Comparison of ENCODE assay signal across 8 mouse cellular contexts in genomic region chr10:128185959-128186358, GRCm38 (mm10). TPM values are rescaled to one million over a fixed set of nuclear protein-coding genes. Genes with fewer than 3 reads are reported as not detected.
DNase-seq lines count a peak whose midpoint lies in the region; ATAC-seq and TF ChIP-seq lines count a peak whose summit lies in the region.

No protein-coding gene starts in this region.

- H3K4me1 ChIP-seq in MEL (ENCODE audit: control insufficient read depth in 1 of 2, insufficient read depth in 2 of 2, low read length in 2 of 2), result peaks cover under 1 to 14% of the 10 kb centered on the region in 2 experiments
- H3K4me1 ChIP-seq in forebrain, embryonic 12.5 days, result 0 out of 2 replicates have a peak, but pooled peaks cover 2% of the 10 kb centered on the region
- H3K4me1 ChIP-seq in lung, postnatal 0 days (ENCODE audit: insufficient read depth, low read depth, low read length), result no peaks in the 10 kb centered on the region

- no peaks in the 10 kb centered on the region for H3K27me3 ChIP-seq in MEL (ENCODE audit: control insufficient read depth in 1 of 2, insufficient read depth in 2 of 2, low read length in 2 of 2)
- peaks cover 4% of the 10 kb centered on the region; the same call in 1 of the 2 replicates for H3K27me3 ChIP-seq in forebrain, embryonic 12.5 days
- H3K27me3 ChIP-seq in lung, postnatal 0 days (replicated peaks; ENCODE audit: insufficient read depth, low read length), result no peaks in the 10 kb centered on the region

- no peak for TF ChIP-seq EP300 in MEL (IDR thresholded peaks at IDR 0.05; ENCODE audit: low read depth in 1 of 2, low read length in 2 of 2)
- TF ChIP-seq EP300 in lung, postnatal 0 days (IDR thresholded peaks at IDR 0.05), result no peak

- no peak overlapping the region for H3K9ac ChIP-seq in MEL (ENCODE audit: control insufficient read depth, low read depth, low read length, poor library complexity, severe bottlenecking)
- no peak overlapping the region for H3K9ac ChIP-seq in forebrain, embryonic 12.5 days
- H3K9ac ChIP-seq in lung, postnatal 0 days (replicated peaks; ENCODE audit: low read depth), result no peak overlapping the region

- WGBS in forebrain, embryonic 12.5 days, result 55% methylated on average over 2 of the region's 2 CpGs
- WGBS in lung, postnatal 0 days, result 43% methylated on average over 2 of the region's 2 CpGs

- intact Hi-C loops in heart, postnatal 36 days (cut with DNase I), result loop anchor here (10.0 kb wide), 1 partner anchor 231 kb away; no protein-coding TSS in a partner anchor

- no peak overlapping the region for H3K4me3 ChIP-seq in MEL (ENCODE audit: control insufficient read depth in 1 of 2, insufficient read depth in 1 of 2, low read depth in 2 of 2, low read length in 2 of 2)
- no peak overlapping the region for H3K4me3 ChIP-seq in forebrain, embryonic 12.5 days (replicated peaks)
- no peak overlapping the region for H3K4me3 ChIP-seq in lung, postnatal 0 days (ENCODE audit: low read depth, low read length)

- no peak overlapping the region for H3K4me2 ChIP-seq in forebrain, embryonic 12.5 days
- H3K4me2 ChIP-seq in lung, postnatal 0 days (replicated peaks; ENCODE audit: low read depth, low read length), result no peak overlapping the region

- DNase-seq in MEL (ENCODE audit: low read depth, low spot score), result peak; percentile 91
- DNase-seq in brain, adult 2 months (ENCODE audit: low read depth, low spot score), result peak; percentile 93
- DNase-seq in heart, postnatal 36 days, result peak; percentile 84 to 88
- DNase-seq in layer of hippocampus, adult 9-11 months, result peak; percentile 45
- peak; percentile 94 for DNase-seq in lung, postnatal 0 days (ENCODE audit: low spot score)
- peak; percentile 72 for DNase-seq in right cerebral cortex, postnatal 14 days
- DNase-seq in urinary bladder, postnatal 10 days (ENCODE audit: low spot score), result peak; percentile 29

- ATAC-seq in forebrain, embryonic 12.5 days (ENCODE audit: low FRiP score), result peak; percentile 46; the same call in 1 of the 2 replicates
- ATAC-seq in lung, postnatal 0 days, result peak; percentile 88

- TF ChIP-seq POLR2A in MEL (IDR thresholded peaks at IDR 0.05; ENCODE audit: control insufficient read depth in 1 of 2, insufficient read depth in 1 of 2, low read depth in 1 of 2, low read length in 2 of 2, poor library complexity in 1 of 2), result no peak

- peaks cover 0 to 13% of the 10 kb centered on the region in 2 experiments; a peak in 2 of 4 replicates for H3K36me3 ChIP-seq in MEL (ENCODE audit: control insufficient read depth in 1 of 2, insufficient read depth in 2 of 2, low read length in 2 of 2)
- no peaks in the 10 kb centered on the region for H3K36me3 ChIP-seq in forebrain, embryonic 12.5 days (replicated peaks)
- H3K36me3 ChIP-seq in lung, postnatal 0 days (ENCODE audit: insufficient read depth, low read length), result no peaks in the 10 kb centered on the region

- H3K27ac ChIP-seq in MEL (ENCODE audit: control insufficient read depth, low read depth, low read length), result no peak overlapping the region
- H3K27ac ChIP-seq in forebrain, embryonic 12.5 days, result no peak overlapping the region
- no peak overlapping the region for H3K27ac ChIP-seq in lung, postnatal 0 days (ENCODE audit: low read length)

- TF ChIP-seq RAD21 in MEL (IDR thresholded peaks at IDR 0.05; ENCODE audit: low read depth, low read length), result peak; percentile 96

- no peaks in the 10 kb centered on the region for H3K79me2 ChIP-seq in MEL (ENCODE audit: control insufficient read depth, insufficient read depth, low read length, poor library complexity)

- no peaks in the 10 kb centered on the region for H3K9me3 ChIP-seq in MEL (replicated peaks; ENCODE audit: insufficient read depth, low read length)
- H3K9me3 ChIP-seq in forebrain, embryonic 12.5 days, result no peaks in the 10 kb centered on the region
- no peaks in the 10 kb centered on the region for H3K9me3 ChIP-seq in lung, postnatal 0 days (ENCODE audit: low read length)

- TF ChIP-seq CTCF in MEL (IDR thresholded peaks at IDR 0.05 in 2 of 3, conservative IDR thresholded peaks at IDR 0.05 in 1 of 3; ENCODE audit: control insufficient read depth in 1 of 3, insufficient read depth in 1 of 3, low read depth in 2 of 3, low read length in 3 of 3, poor library complexity in 1 of 3, severe bottlenecking in 1 of 3), result peak in 2 of 3 experiments; percentile 87 to 99
- TF ChIP-seq CTCF in lung, postnatal 0 days (IDR thresholded peaks at IDR 0.05), result peak; percentile 98

TF ChIP-seq in MEL, 35 proteins besides CTCF, POLR2A, EP300 and RAD21:
- no peak for TF ChIP-seq GABPA (IDR thresholded peaks at IDR 0.05; ENCODE audit: low read depth, low read length)
- TF ChIP-seq TAL1 (IDR thresholded peaks at IDR 0.05; ENCODE audit: low read length), result no peak
- 0 out of 2 replicates have a peak, but pooled peaks have one; percentile 29 for TF ChIP-seq TBP (IDR thresholded peaks at IDR 0.05; ENCODE audit: low read depth, low read length)
- TF ChIP-seq ZNF384 (IDR thresholded peaks at IDR 0.05; ENCODE audit: low read depth, low read length), result no peak
- TF ChIP-seq SMC3 (IDR thresholded peaks at IDR 0.05; ENCODE audit: low read depth, low read length), result peak; percentile 83
- TF ChIP-seq ZC3H11A (IDR thresholded peaks at IDR 0.05; ENCODE audit: low read depth, low read length), result peak; percentile 76
- peak; percentile 57 for TF ChIP-seq MAX (IDR thresholded peaks at IDR 0.05; ENCODE audit: low read length)
- no peak for TF ChIP-seq CHD1 (IDR thresholded peaks at IDR 0.05; ENCODE audit: low read depth, low read length)
- TF ChIP-seq SIN3A (IDR thresholded peaks at IDR 0.05; ENCODE audit: low read length), result peak; percentile 81
- TF ChIP-seq MYC (IDR thresholded peaks at IDR 0.05; ENCODE audit: low read depth, low read length), result 0 out of 2 replicates have a peak, but pooled peaks have one; percentile 66
- no peak for TF ChIP-seq ELF1 (IDR thresholded peaks at IDR 0.05; ENCODE audit: low read depth, low read length)

RNA-seq across cellular contexts. Expression of gene Rbms2, which starts 5.9 kb away (rescaled TPM):
- total RNA-seq in MEL (2012; rRNA removed), result 5.1 and 5.8 TPM in 2 replicates
- polyA plus RNA-seq in MEL (2012; ENCODE audit: insufficient read depth in 1 of 2, insufficient read length in 2 of 2, low read depth in 1 of 2, low replicate concordance in 2 of 2, missing spikeins in 1 of 2), result 10 to 100 TPM in 1 of 2 experiments, not detected in 1; 23.5 TPM
- polyA plus RNA-seq in forebrain, embryonic 12.5 days (2016; fragmentation: Nextera tagmentation; extraction: Ambion mirVana), result 19.2 and 20.3 TPM in 2 replicates
- 10 to 100 TPM; 89.2 to 95.3 TPM for total RNA-seq in heart, postnatal 36 days (2021)
- polyA plus RNA-seq in lung, postnatal 0 days (2015; fragmentation: Nextera tagmentation; extraction: Ambion mirVana), result 26.4 and 28.3 TPM in 2 replicates

RNA-seq across cellular contexts. Expression of gene Gls2, which starts 8.3 kb away (rescaled TPM):
- total RNA-seq in MEL (2012; rRNA removed), result 11.8 and 15.6 TPM in 2 replicates
- polyA plus RNA-seq in MEL (2012; ENCODE audit: insufficient read depth in 1 of 2, insufficient read length in 2 of 2, low read depth in 1 of 2, low replicate concordance in 2 of 2, missing spikeins in 1 of 2), result 10 to 100 TPM in 1 of 2 experiments, not detected in 1; 17.8 TPM
- polyA plus RNA-seq in forebrain, embryonic 12.5 days (2016; fragmentation: Nextera tagmentation; extraction: Ambion mirVana), result 0.94 and 1.3 TPM in 2 replicates
- total RNA-seq in heart, postnatal 36 days (2021), result under 1 TPM; 0.58 to 0.92 TPM
- 0.82 and 0.92 TPM in 2 replicates for polyA plus RNA-seq in lung, postnatal 0 days (2015; fragmentation: Nextera tagmentation; extraction: Ambion mirVana)

RNA-seq across cellular contexts. Expression of gene Spryd4, which starts 25.6 kb away (rescaled TPM):
- 13.8 and 17.2 TPM in 2 replicates for total RNA-seq in MEL (2012; rRNA removed)
- polyA plus RNA-seq in MEL (2012; ENCODE audit: insufficient read depth in 1 of 2, insufficient read length in 2 of 2, low read depth in 1 of 2, low replicate concordance in 2 of 2, missing spikeins in 1 of 2), result 10 to 100 TPM in 1 of 2 experiments, not detected in 1; 19.6 TPM
- polyA plus RNA-seq in forebrain, embryonic 12.5 days (2016; fragmentation: Nextera tagmentation; extraction: Ambion mirVana), result 21.1 and 21.8 TPM in 2 replicates
- 10 to 100 TPM; 35.7 to 41.4 TPM for total RNA-seq in heart, postnatal 36 days (2021)
- 16.0 and 16.9 TPM in 2 replicates for polyA plus RNA-seq in lung, postnatal 0 days (2015; fragmentation: Nextera tagmentation; extraction: Ambion mirVana)

RNA-seq across cellular contexts. Expression of gene Mip, which starts 39.7 kb away (rescaled TPM):
- total RNA-seq in MEL (2012; rRNA removed), result not detected in 2 replicates
- under 1 TPM in 1 of 2 experiments, not detected in 1; 0.04 TPM for polyA plus RNA-seq in MEL (2012; ENCODE audit: insufficient read depth in 1 of 2, insufficient read length in 2 of 2, low read depth in 1 of 2, low replicate concordance in 2 of 2, missing spikeins in 1 of 2)
- polyA plus RNA-seq in forebrain, embryonic 12.5 days (2016; fragmentation: Nextera tagmentation; extraction: Ambion mirVana), result 0.18 and 0.42 TPM in 2 replicates
- not detected for total RNA-seq in heart, postnatal 36 days (2021)
- not detected in 2 replicates for polyA plus RNA-seq in lung, postnatal 0 days (2015; fragmentation: Nextera tagmentation; extraction: Ambion mirVana)

RNA-seq across cellular contexts. Expression of gene Timeless, which starts 45.9 kb away (rescaled TPM):
- 49.3 and 50.2 TPM in 2 replicates for total RNA-seq in MEL (2012; rRNA removed)
- 100 to 1,000 TPM in 1 of 2 experiments, 10 to 100 TPM in 1; 89.8 to 627 TPM for polyA plus RNA-seq in MEL (2012; ENCODE audit: insufficient read depth in 1 of 2, insufficient read length in 2 of 2, low read depth in 1 of 2, low replicate concordance in 2 of 2, missing spikeins in 1 of 2)
- 74.7 and 77.3 TPM in 2 replicates for polyA plus RNA-seq in forebrain, embryonic 12.5 days (2016; fragmentation: Nextera tagmentation; extraction: Ambion mirVana)
- total RNA-seq in heart, postnatal 36 days (2021), result 10 to 100 TPM in 1 of 2 experiments, 1 to 10 TPM in 1; 8.9 to 12.2 TPM
- polyA plus RNA-seq in lung, postnatal 0 days (2015; fragmentation: Nextera tagmentation; extraction: Ambion mirVana), result 11.2 and 14.5 TPM in 2 replicates

Comparison
In these comparisons a context has a peak if more than half of its experiments do, and no peak if none do; other contexts are left out.
1. DNase-seq: peak in every context shown above with its lines; median percentile 94 in lung, postnatal 0 days; 93 in brain, adult 2 months; 91 in MEL; 86 in heart, postnatal 36 days; 72 in right cerebral cortex, postnatal 14 days; 45 in layer of hippocampus, adult 9-11 months; 29 in urinary bladder, postnatal 10 days.